Mouse (Mus musculus): ENCODE measurements around the gene Mgat3.

The Mgat3 gene

DNA sequence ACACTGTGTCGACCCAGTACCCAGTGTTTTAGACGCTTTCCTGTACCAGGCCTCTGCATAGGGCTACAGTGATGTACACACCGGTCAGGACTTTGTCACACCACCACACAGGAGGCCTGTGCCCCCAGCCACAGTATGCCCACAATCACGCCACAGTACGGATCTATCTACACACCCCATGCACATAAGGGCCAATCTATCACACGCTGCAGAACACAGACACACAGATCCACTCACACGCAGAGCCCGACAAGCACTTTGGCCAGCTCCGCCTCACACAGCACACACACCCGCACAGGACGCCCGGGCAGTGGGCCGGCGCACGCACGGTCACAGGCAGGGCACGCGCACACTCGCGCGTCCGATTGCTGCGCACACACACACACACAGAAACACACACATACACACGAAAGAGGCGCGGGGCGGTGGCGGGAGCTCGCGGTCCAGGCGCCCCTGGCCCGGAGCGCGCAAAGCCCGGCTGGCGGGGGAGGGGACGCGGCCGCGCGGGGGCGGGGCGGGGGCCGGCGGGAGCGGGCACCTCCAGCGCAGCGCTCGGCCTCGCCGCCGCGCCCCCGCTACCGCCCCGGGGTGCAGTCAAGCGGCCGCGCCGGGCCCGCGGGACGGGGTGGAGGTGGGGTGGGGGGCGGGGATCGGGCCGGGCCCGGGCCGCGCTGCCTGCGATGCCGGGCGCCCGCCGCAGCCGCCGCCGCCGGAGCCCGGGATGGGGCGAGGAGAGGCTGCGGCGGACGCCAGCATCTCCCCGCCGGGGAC lies at the start of gene Mgat3:
Mgat3 (plus strand) TSS at position 721 of the 771 bp plus-strand sequence.
- peak; percentile 73 to 75 for DNase-seq (ENCODE audit: low spot score in 2 of 2)

DNA sequence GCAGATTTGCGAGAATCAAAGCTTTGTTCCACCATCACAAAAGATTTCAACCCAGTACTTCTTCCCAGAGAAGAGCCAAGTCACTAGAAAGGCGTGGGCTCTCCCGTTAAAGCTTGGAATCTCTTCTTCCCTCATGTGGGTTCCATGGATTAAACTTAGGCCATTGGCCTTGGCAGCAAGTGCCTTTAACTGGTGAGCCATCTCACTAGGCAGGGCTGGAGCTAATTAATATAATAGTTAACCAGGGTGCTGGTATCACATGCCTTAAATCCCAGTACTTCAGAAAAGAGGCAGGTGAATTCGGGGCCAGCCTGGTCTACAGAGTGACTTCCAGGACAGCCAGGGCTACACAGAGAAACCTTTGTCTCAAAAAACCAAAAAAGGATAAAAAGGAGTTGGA lies 48.9 kb upstream of the Mgat3 start:
- no peak for DNase-seq (ENCODE audit: low spot score in 2 of 2)

DNA sequence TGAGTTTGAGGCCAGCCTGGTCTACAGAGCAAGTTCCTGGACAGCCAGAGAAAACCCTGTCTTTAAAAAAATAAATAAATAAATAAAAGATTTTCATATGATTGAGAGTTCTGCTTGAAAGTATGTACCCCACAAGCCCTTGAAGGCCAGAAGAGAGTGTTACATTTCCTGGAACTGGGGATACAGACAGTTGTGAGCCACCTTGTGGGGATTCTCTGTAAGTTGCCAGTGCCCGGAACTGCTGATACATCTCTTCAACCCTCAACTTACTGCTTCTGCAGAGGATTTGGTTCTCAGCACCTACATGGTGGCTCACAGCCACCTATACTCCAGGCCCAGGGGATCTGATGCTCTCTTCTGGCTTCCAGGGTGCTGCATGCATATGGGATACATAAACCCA lies 46.3 kb upstream of the Mgat3 start:
- no peak for DNase-seq (ENCODE audit: low spot score in 2 of 2)

DNA sequence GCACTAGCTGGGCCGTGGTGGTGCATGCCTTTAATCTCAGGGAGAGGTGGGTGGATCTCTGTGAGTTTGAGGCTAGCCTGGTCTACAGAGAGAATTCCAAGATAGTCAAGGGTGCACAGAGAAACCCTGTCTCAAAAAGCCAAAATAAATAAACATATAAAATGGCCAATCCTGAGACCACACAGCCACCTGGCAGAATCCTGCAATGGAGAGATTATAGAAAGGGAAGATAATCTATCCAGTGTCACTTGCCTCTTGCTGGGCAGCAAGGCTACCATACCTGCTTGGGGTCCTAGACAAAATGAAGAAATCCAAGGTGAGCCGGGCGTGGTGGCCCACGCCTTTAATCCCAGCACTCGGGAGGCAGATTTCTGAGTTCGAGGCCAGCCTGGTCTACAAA lies 43.5 kb upstream of the Mgat3 start:
- no peak for DNase-seq (ENCODE audit: low spot score in 2 of 2)

DNA sequence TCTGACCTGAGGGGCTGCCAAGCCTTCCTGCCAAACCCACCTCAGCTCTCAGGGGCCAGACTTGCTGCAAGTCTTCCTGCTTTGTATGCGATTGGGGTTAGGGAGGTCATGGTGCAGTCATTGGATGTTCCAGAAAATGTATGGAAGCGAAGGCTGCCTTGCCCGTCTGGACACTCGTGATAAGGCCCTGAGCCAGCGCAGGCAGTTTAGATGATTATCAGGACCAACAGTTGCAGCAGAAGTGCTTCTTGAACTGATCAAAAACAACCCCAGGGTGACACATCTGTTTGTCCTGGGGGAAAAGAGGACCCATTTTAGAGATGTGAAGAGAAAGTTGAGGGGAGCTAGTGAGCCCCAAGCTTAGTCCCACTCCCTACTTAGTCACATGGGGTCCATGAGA lies 42.8 kb upstream of the Mgat3 start:
- no peak for DNase-seq (ENCODE audit: low spot score in 2 of 2)

DNA sequence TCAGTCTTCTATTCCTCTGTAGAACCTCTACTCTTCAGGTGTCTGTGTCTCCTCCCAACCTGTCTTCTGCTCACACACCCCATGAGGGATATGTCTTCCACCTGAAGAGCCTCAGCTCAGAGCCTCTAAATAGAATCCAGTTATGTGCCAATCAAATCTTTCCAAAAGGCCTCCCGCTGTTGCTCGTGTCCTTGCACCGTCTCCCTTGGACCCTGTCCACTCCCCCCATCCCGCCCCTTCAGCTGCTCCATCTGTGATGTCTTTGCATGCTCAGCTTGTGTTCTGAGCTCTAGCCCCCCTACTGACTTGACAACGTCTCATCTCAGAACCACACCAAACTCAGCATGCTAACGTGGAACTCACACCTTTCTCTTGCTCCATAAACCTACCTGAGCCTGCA lies 42.1 kb upstream of the Mgat3 start:
- no peak for DNase-seq (ENCODE audit: low spot score in 2 of 2)

DNA sequence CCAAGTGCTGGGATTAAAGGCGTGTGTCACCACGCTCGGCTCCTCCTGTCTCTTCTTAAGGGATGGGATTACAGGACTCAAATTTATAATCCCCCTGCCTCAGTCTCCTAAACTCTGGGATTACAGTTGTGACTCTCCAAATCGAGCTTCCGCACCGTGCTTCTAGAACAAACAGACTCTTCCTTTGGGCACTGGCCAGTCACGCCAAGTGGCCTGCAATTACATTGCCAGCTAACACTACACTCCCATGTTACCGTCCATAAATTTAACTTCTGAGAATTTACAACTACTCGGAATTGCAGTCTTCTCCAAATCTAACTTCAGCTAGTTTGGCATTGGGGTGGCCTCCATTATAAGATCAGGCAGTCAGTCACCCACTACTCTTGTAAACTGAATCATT lies 41.1 kb upstream of the Mgat3 start:
- DNase-seq (ENCODE audit: low spot score in 2 of 2) = no peak

DNA sequence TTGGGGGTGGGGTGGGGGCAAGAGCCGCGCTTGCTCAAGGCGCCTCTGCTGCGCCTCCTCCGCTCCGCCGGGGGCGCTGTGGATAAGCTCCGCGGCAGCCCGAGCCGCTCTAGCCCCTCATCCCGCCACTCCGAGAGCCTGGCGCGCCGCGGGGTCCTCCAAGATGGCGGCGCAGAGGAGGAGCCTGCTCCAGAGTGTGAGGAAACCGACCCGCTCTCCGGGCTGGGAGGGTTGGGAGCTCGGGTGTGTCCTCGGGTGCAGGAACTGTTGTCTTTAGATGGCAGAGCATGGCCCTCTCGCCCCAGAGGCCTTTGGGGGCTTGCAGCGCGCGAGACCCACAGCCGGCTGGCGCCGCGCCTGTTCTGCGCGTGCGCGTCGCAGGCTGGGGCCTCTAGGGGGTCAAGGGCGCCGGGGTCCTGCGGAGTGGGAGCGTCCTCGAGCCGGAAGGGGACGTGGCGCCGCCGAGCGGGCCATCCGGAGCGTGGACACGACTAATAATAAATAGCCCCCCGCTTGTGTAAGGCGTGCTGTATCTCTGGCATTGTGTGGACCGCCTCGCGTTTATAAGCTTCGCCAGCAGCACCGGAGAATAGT lies 40.4 kb upstream of the Mgat3 start, which contains the start of gene Tab1:
Tab1 (plus strand) TSS at position 135 of the 594 bp plus-strand sequence.
- DNase-seq (ENCODE audit: low spot score in 2 of 2) = peak; percentile 94

DNA sequence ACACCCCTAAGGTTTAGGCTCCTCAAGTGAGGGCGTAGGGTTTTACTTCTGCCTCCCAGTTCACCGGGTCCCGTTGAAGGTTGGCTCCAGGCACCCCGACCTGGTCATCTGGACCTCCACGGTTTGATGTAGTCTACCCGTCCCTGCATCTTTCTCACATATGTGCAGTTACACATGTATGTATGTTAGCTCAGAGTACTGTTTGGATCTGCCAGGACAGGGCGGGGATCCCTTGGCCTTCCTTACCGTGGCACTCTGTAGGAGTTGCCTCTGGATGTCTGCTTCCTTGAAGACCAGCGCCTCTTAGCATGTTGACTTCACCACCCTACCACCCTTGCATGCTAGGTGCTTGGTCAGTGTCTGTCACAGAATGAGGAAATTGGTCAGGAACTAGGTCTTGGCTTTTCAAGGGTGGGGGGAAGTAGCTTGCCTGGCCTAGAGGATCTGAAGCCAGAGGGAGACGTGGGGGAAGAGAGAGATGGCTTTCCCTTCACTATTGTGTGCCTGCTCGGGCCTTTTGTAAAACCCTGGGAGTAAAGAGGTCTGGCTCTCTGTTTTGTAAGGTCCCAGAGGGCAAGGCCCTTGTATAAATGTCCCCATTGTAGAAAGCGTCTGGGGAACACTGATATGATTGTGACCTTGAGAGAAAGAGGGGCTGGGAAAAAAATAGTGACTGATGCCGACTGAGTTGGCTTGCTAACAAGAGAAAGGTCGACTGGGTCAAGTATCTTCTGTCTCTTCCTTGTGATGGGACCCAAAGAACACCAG lies 39.7 kb upstream of the Mgat3 start:
- DNase-seq (ENCODE audit: low spot score in 2 of 2) = no peak

DNA sequence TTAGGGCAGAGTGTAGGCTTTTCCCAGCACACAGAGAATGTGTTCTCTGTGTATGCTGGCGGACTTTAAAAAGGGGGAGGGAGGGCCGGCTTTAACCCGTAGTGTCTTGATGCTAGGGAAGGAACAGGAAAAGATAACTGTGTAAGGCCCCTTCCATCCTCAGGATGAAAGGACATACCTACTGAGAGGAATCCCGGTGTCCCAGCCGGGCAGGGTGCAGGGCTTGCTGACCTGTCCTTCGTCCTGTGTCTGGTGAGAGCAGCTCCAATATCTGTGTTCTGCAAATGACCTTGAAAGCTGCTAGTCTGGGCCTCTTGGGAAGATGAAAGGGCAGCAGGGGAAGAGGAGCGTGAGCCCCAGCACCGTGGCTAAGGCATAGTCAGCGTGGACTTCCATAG lies 39.1 kb upstream of the Mgat3 start:
- no peak for DNase-seq (ENCODE audit: low spot score in 2 of 2)

DNA sequence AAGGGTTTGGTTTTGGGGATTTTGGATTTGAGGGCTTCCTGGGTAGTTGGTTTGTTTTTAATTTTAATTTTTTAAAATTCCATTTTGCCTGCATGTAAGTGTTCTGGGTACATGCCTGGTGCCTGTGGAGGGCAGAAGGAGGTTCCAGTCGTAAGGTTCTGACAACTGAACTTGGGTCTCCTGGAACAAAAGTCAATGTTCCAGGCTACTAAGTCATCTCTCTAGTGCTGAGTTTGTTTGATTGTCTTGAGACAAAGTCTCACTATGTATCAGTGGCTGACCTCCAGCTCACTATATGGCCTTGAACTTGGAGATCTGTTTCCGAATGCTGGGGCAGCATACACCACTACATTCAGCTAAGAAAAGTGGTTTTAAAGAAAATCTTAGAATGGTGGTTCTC lies 38.0 kb upstream of the Mgat3 start:
- no peak for DNase-seq (ENCODE audit: low spot score in 2 of 2)

DNA sequence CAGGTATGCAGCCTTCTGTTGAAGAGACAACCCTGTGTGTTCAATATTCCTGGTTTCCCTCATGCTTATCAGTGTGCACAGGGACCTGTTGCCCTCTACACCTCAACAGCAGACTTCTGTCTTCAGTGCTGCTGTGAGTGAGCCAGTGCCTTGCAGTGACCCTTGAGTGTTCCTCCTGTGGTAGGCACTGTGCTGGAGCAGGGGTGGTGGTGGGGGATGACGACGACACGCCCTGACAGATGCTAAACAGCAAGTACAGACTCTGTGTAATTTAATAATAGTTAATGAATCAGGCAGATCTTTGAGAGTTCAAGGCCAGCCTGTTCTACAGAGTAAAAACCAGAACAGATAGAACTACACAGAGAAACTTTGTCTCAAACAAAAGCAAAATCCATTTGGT lies 36.9 kb upstream of the Mgat3 start:
- no peak for DNase-seq (ENCODE audit: low spot score in 2 of 2)

DNA sequence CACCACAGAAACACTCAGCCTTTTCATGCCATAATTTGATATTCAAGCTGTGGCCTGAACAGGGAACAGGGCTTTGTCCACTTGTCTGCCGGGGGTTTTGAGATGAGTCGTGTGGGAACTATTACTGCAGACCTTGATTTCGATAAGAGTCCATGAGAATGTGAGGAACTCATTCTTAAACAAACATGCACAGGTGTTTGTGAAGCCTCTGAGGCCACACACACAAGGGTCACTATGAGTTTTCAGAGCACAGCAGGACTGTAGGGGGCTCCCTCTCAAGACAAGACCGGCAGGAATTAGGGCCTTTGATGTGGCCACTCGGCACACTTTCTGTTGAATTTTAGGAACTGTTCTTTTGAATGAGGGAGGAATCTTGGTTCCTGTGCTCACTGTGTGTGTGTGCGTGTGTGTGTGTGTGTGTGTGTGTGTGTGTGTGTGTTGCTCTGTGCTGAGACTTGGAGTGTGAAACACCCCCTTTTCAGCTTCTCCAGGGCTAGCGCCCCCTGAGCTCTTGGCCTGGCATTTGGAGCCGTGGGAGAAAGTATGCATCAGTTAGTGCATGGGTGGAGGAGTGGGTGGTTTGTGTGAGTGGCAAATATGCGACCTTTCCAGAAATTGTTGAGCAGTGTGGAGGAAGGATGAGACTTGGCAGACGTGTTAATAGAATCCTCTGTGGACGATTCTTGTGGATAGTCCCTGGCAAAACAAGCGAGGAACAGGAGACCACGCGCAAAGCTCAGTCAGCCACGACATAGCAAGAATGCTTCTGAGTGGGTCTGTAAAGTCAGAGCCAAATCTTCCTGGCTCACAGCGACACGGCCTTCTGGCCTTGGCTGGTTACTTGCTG lies 35.4 kb upstream of the Mgat3 start:
- peak; percentile 62 to 72 for DNase-seq (ENCODE audit: low spot score in 2 of 2)

DNA sequence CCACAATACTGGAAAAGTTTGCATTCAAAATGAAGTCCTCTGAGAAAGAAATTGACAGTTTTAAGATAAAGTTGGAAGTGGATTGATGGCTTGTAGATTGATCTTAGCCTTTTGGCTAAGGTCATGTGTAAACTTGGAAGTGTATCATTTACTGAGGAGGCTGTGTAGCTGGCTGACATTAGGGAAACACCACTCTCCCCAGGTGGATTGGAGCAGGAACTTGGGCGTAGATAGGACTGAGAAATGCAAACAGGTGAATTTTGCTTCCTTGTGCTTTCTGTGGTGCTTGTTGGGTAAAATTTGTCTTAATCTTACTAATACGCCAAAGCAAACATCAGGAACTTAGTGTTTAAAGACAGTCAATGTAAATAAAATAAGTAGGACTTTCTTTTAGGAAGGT lies 33.2 kb upstream of the Mgat3 start:
- no peak for DNase-seq (ENCODE audit: low spot score in 2 of 2)

DNA sequence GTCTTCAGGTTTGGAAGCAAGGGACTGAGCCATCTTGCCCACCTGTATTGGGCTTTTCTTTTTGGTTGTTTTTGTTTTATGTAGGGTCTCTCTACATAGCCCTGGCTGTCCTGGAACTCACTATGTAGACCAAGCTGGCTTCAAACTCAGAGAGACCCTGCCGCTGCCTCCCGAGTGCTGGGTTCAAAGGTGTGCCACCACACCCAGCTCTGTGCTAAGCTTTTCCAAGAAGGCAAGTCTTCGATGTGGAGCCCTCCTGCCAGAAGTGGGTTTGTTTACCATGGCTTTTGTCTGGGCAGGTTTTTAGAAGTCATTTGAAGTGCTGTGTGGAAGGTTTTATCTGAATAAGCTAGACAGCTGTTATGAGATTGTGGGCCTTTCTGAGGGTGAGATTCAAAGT lies 32.6 kb upstream of the Mgat3 start:
- DNase-seq (ENCODE audit: low spot score in 2 of 2) = no peak

DNA sequence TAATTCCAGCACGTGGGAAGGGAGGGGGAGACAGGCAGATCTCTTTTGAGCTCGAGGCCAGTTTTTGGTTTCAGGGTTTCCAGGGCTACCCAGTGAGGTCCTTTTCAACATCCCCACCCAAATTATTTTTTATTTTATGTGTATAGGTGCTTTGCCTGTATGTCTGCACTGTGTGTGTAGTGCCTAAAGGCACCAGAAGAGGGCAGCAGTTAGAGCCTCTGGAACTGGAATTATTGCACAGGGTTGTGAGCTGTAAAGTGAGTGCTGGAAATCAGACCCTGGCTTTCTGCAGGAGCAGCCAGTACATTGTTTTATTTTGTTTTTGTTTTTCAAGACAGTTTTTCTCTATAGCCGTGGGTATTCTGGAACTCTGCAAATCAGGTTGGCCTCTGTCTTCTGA lies 31.4 kb upstream of the Mgat3 start:
- no peak for DNase-seq (ENCODE audit: low spot score in 2 of 2)

DNA sequence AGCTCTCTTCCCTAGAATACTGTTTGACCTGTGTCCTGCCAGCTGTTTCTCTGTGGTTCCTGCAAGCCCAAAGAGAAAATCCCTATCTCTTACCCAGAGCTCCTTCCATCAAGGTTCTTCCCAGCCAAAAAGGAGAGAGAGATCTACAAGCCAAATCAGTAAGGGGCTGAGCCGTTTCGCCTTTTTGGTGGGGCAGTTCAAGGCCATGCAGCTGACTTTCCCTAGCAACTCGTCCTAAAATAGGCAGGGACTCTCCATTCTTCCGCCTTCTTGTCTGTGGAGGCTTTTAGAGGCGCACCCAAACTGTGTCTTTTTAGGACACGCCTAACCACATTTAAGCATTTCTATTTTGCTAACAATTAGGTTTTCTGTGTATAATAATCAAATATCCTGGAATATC lies 29.8 kb upstream of the Mgat3 start:
- no peak for DNase-seq (ENCODE audit: low spot score in 2 of 2)

DNA sequence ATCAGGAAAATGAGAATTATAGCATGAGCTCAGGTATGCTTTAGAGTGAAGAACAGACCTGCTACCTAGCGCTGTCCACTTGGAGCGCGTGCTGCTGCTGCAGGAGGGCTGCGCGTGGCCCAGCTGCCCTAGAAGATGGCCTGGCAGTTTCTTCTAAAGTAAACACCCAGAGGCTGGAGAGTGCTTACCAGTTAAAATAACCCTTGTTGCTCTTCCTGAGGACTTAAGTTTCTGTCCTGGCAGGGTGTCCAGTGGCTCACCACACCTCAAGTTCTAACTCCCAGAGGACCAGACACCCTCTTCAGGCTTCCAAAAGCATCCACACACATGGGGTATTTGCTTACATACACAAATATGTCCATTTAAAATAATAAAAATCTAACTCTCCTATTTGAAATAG lies 28.1 kb upstream of the Mgat3 start:
- no peak for DNase-seq (ENCODE audit: low spot score in 2 of 2)

DNA sequence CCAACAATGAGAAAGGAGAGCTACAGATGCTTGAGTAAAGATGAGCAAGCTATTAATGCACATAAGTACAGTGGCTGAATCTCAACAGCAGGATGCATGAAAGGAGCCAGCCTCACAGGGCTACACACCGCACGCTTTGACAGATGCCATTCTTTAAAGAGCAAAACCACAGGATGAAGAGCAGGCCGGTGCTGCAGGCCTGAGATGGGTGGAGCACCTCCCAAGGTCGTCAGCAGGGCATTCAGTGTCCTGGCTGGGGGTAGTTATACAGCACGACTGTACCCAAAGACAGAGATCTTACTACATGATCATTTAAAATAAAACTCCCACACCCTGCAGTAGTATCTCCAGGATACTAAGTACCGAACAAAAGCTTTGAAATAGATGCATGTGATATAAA lies 27.4 kb upstream of the Mgat3 start:
- no peak for DNase-seq (ENCODE audit: low spot score in 2 of 2)

DNA sequence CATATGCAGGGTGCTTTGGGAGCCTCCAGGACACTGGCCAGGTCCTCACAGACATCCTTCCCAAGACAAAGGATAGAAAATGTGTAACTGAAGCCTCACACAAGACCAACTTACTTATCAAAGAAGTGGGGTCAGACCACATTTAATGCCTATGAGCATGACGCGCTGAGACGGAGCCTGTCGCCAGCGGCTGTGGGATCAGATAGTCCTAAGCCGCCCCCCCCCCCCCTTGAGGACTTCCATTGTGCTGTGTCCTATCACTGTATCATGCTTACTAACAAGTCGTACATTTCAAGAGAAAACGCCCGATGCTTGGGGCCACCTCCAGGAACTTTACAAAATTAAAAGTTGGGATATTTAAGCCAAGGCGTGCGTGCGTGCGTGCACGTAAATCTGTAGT lies 26.4 kb upstream of the Mgat3 start:
- DNase-seq (ENCODE audit: low spot score in 2 of 2) = no peak

DNA sequence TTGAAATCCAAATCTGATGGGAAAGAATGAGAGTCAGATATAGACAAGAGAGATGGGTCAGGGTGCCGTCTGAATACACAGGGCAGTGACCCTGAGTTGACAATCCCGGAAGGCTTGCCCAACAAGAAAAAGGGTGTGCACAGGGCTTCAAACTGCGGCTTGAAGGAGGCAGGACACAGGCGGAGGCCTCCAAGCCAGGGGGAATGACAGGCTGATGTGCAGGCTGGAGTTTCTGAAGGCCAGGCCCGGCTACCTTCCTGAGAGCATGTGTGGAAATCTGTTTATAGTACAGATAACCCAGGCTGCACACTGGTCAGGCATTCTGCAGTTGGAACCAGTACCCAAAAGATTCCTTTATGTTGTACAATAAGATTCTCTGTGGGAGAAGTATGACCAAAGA lies 26.0 kb upstream of the Mgat3 start:
- no peak for DNase-seq (ENCODE audit: low spot score in 2 of 2)

DNA sequence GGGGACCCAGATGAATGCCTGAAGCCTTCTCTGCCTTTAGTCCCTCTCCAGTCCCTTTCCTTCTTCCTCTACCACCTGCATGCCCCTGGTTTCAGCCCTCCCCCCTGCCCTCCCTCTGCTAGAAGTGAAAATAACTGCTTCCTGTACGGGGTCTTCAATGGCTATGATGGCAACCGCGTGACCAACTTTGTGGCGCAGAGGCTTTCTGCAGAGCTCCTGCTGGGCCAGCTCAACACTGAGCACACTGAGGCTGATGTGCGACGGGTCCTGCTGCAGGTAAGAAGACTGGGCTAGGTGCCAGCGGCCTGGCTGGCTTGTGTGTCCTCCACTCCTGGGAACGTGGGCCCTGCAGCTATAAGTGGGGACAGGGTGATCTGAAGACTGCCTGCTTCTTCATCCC lies 25.0 kb upstream of the Mgat3 start:
- DNase-seq (ENCODE audit: low spot score in 2 of 2) = no peak
